Mouse (Mus musculus) kidney, adult 2 months (tissue): Measurements from ENCODE around the gene Ppp3ca. TPM values are rescaled to one million over a fixed set of nuclear protein-coding genes. Genes with fewer than 3 reads are reported as not detected.

Experiments used
- DNase-seq: peaks from one replicate; pipeline ENCODE4 v3.0.0; 2021
- H3K27ac ChIP-seq: fragments of 200-500 bp; 2 replicates; pipeline ENCODE4 v1.5.1; 2012; ENCODE audit warnings: low read depth, low read length, control low read depth, inconsistent platforms; ENCODE audit not compliant: insufficient read depth
- H3K27me3 ChIP-seq: fragments of 200-500 bp; replicated peaks from 2 replicates; pipeline ENCODE4 v1.6.1; 2012; ENCODE audit warnings: mild to moderate bottlenecking, moderate library complexity, low read length, inconsistent platforms; ENCODE audit not compliant: control insufficient read depth, insufficient read depth
- H3K36me3 ChIP-seq: fragments of 200-500 bp; 2 replicates; pipeline ENCODE4 v1.6.1; 2012; ENCODE audit warnings: mild to moderate bottlenecking, moderate library complexity, low read length, inconsistent platforms; ENCODE audit not compliant: control insufficient read depth, insufficient read depth
- H3K4me1 ChIP-seq: fragments of 200-500 bp; 2 replicates; pipeline ENCODE4 v1.6.1; 2011; ENCODE audit warnings: low read length; ENCODE audit not compliant: control insufficient read depth, insufficient read depth
- H3K4me3 ChIP-seq: fragments of 200-500 bp; 2 replicates; pipeline ENCODE4 v1.5.1; 2011; ENCODE audit warnings: mild to moderate bottlenecking, low read depth, low read length, control low read depth; ENCODE audit not compliant: insufficient read depth
- CTCF ChIP-seq: fragments of 200-500 bp; conservative IDR thresholded peaks from 2 replicates; pipeline ENCODE4 v1.5.1; 2011; ENCODE audit warnings: low read depth, mild to moderate bottlenecking, control low read depth, low read length, moderate library complexity, mixed read lengths; ENCODE audit not compliant: insufficient read depth, insufficient read length
- POLR2A ChIP-seq: fragments of 200-500 bp; IDR thresholded peaks from one replicate; pipeline ENCODE4 v1.6.1; 2011; ENCODE audit warnings: low read depth, low read length, control low read depth
- WGBS: fragments of 180-500 bp; shearing (Covaris S2); methylation state at CpG from one replicate; pipeline ENCODE4 v1.1.7; 2018; 5-methylcytosine and 5-hydroxymethylcytosine counted together
- polyA plus RNA-seq: library from polyadenylated mRNA; depleted of rRNA; stranded (reverse); fragments of >200 nt; gene quantifications from 2 replicates; pipeline ENCODE4 v1.2.3, GENCODE M21; 2012

Gene Ppp3ca
- polyA plus RNA-seq, 1 experiment = 14.0 TPM

DNA sequence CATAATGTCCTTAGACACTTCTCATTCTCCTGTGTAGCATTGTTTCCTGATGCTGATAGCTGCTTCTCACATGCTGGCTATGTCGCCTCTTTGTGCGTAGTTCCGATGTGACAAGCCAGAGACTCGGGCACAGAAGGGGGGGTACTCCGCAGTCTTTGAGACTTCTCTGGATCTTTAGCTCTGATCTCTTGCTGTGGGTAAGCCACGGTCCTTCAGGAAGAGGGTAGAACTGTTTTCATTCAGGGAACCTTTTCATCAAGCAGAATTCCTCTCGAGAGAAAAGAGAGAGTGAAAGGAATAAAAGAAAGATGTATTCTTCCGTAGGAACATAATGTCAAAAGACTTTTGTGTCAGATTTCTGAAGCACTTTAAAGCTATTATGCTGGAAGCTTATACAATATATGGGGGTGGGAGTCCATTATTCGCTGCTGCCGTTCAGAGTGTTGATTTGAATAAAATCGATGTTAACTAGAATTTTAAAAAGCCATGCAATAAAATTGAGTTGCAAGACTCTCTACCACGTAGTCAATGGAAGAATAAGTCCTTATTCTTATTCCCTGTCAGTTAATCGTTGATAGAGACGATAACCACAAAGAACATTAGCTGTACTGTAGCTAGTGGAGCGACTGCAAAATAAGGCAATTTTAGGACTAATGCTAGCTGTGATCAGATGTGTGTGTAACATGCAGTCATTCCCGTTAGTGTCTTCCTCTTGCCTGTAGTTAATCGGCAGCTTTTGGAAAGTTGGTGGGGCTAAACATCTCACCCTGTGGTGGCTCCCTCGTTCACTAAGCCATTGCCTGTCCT, 223.9 kb downstream of the Ppp3ca start:
- 89% methylated on average over 18 of the region's 18 CpGs for WGBS
- TF ChIP-seq CTCF (no peak), POLR2A (no peak)
- peaks cover 5% of the 10 kb centered on the region for H3K36me3 ChIP-seq
- H3K4me3 ChIP-seq = no peak overlapping the region
- H3K27ac ChIP-seq = no peak overlapping the region
- no peaks in the 10 kb centered on the region for H3K4me1 ChIP-seq
- no peaks in the 10 kb centered on the region for H3K27me3 ChIP-seq
- no peak for DNase-seq

DNA sequence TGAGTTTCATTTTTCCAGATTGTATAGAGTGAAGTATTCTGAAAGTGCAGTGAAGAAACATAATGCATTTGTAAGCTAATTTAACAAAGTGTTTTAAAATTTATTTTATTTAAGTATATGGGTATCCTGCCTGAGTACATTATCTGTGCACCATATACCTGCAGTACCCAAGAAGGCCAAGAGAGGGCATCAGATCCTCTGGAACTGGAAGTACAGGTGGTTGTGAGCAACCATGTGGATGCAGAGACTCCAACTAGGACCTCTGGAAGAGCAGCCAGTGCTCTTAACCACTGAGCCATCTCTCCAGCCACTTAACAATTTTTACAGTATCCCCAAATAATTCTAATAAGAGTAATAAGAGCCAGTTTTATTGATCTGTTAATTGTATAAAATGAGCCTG, 225.6 kb downstream of the Ppp3ca start:
- TF ChIP-seq CTCF = peak; percentile 50
- TF ChIP-seq POLR2A = no peak
- Histone ChIP-seq H3K4me1 (no peaks in the 10 kb centered on the region), H3K4me3 (no peak overlapping the region), H3K27ac (no peak overlapping the region), H3K36me3 (peaks cover 5% of the 10 kb centered on the region), H3K27me3 (no peaks in the 10 kb centered on the region)
- DNase-seq = peak; percentile 43

DNA sequence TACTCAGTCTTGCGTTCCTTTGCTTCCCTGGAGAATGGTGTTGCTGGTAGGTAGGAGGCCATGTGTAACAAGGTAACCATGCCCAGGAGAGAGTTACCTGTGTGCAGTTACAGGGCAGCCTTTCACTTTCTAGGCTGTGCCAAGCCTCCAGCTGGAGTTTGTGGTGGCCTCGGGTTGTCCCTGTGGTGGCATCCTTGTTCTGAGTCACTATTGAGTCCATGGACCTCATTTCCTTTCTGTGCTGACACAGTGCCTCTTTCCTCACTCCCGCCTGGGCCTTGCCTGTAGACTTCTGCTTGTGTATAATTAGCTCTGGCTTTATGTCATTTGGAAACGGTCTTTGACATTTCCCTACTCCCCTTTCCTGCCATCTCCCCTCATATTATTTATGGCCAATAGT, 226.4 kb downstream of the Ppp3ca start:
- DNase-seq = no peak
- no peak overlapping the region for H3K4me3 ChIP-seq
- H3K27me3 ChIP-seq = no peaks in the 10 kb centered on the region
- H3K27ac ChIP-seq = no peak overlapping the region
- TF ChIP-seq POLR2A (no peak), CTCF (no peak)
- 75% methylated on average over 4 of the region's 4 CpGs for WGBS
- H3K36me3 ChIP-seq = peaks cover 5% of the 10 kb centered on the region
- no peaks in the 10 kb centered on the region for H3K4me1 ChIP-seq

DNA sequence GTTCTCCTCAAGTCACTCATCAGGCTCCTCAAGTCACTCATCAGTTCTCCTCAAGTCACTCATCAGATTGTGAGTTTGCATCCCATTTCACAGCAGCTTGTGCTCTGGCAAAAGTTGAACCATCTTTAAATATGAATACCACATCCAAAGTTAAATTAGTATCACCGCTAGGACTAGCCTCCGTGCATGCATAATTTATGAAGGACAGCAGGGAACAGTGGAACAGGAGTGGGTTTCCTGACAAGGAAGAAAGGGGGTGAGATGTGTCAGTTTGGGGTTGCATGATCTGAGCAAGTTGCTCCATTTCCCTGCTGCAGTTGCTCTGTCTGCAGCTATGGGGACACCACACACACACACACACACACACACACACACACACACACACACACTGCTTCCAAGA, 229.8 kb downstream of the Ppp3ca start:
- H3K36me3 ChIP-seq = peaks cover 2% of the 10 kb centered on the region; the same call in 1 of the 2 replicates
- DNase-seq = no peak
- H3K27ac ChIP-seq = no peak overlapping the region
- H3K27me3 ChIP-seq = no peaks in the 10 kb centered on the region
- no peak overlapping the region for H3K4me3 ChIP-seq
- H3K4me1 ChIP-seq = no peaks in the 10 kb centered on the region
- TF ChIP-seq POLR2A (no peak), CTCF (no peak)
- WGBS = 92% methylated on average over 2 of the region's 2 CpGs

DNA sequence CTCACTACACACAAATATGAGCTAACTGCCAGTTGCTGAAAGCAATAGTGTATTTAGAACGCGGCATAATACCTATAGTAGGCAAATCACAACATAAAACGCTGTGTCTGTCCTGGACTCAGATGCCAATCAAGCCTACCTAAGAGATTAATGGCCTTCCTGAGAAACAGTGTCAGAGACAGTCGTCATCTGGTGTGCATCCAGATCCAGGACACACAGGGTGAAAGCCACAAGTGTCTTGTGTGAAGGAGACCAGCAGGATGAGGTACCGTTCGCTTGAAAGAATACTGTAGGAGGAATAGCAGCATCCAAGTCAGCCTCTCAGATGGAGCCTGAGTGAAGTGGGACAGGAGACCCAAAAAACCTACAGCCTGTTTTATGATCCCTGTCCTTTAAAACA, 231.1 kb downstream of the Ppp3ca start:
- Histone ChIP-seq H3K27ac (no peak overlapping the region), H3K36me3 (peaks cover 2% of the 10 kb centered on the region; the same call in 1 of the 2 replicates), H3K27me3 (no peaks in the 10 kb centered on the region), H3K4me1 (no peaks in the 10 kb centered on the region), H3K4me3 (no peak overlapping the region)
- no peak for DNase-seq
- WGBS = 94% methylated on average over 6 of the region's 6 CpGs
- TF ChIP-seq CTCF (no peak), POLR2A (no peak)

DNA sequence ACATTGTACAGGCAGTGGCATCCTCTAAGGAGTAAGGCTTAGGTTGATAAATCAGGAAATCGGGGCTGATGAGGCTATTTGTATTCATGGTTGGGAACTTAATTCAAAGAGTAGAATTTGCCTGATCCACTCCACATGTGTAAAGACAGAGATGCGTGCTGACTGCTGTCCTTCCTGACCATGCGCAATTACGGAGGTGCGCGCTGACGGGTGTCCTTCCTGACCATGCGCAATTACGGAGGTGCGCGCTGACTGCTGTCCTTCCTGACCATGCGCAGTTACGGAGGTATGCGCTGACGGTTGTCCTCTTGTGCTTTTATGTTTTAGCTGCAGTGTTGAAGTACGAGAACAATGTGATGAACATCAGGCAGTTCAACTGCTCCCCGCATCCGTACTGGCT, 232.9 kb downstream of the Ppp3ca start:
- WGBS = 97% methylated on average over 18 of the region's 18 CpGs
- Histone ChIP-seq H3K4me3 (no peak overlapping the region), H3K27me3 (no peaks in the 10 kb centered on the region), H3K27ac (no peak overlapping the region), H3K4me1 (no peaks in the 10 kb centered on the region), H3K36me3 (peaks cover 2% of the 10 kb centered on the region; the same call in 1 of the 2 replicates)
- TF ChIP-seq CTCF (no peak), POLR2A (no peak)
- DNase-seq = no peak

DNA sequence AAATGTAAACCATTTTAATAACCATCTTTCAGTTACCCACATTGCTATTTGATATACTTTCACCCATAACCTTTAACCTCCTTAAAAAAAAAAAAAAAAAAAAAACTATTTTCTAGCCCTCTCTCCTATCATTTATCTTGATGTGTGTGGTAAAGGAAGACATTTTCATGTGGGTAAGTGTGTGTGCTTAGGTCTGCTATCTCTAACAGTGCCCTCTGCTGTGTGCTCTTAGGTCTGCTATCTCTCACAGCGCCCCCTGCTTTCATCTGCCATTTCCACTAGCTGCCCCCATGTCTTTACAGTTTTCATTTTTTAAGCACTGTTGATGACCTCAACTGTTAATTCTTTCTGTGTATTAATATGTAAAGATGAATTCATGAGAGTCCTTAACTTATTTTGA, 235.7 kb downstream of the Ppp3ca start:
- H3K27me3 ChIP-seq = no peaks in the 10 kb centered on the region
- H3K36me3 ChIP-seq = no peaks in the 10 kb centered on the region
- no peaks in the 10 kb centered on the region for H3K4me1 ChIP-seq
- 87% methylated on average over 1 of the region's 1 CpGs for whole genome bisulfite sequencing
- no peak overlapping the region for H3K27ac ChIP-seq
- no peak for DNase-seq
- TF ChIP-seq CTCF (peak; percentile 59), POLR2A (no peak)
- no peak overlapping the region for H3K4me3 ChIP-seq
